Mouse (Mus musculus): ENCODE measurements around the gene Etv4. TPM values are rescaled to one million over a fixed set of nuclear protein-coding genes. Genes with fewer than 3 reads are reported as not detected.
A peak's percentile ranks its signal among the peaks of the same experiment; 100 is the strongest.

Gene Etv4
- 1.9 and 8.4 TPM in 2 replicates for polyA plus RNA-seq (2011; ENCODE audit: insufficient read depth, insufficient read length, low replicate concordance, missing spikeins)

- WGBS = under 1% methylated on average over 35 of the region's 35 CpGs
- no peak for TF ChIP-seq CTCF (IDR thresholded peaks at IDR 0.05; ENCODE audit: control insufficient read depth, insufficient read depth, low read length)
- TF ChIP-seq POLR2A (IDR thresholded peaks at IDR 0.05; ENCODE audit: borderline replicate concordance, control insufficient read depth, low read depth, low read length) = no peak
- Histone ChIP-seq H3K4me3 (replicated peaks; ENCODE audit: control insufficient read depth, low read depth, low read length) (peak within 1 kb of the TSS; percentile 18), H3K27ac (ENCODE audit: control insufficient read depth, insufficient read depth, low read depth, low read length, poor library complexity) (no peak within 1 kb of the TSS), H3K4me1 (ENCODE audit: control insufficient read depth, insufficient read depth, low read length) (no peaks in the 10 kb centered on the region)
Observed at GRCm38 (mm10) chr11:101785143-101785851, at the start of gene Etv4. Etv4 (minus strand) TSS chr11:101785371.

DNA sequence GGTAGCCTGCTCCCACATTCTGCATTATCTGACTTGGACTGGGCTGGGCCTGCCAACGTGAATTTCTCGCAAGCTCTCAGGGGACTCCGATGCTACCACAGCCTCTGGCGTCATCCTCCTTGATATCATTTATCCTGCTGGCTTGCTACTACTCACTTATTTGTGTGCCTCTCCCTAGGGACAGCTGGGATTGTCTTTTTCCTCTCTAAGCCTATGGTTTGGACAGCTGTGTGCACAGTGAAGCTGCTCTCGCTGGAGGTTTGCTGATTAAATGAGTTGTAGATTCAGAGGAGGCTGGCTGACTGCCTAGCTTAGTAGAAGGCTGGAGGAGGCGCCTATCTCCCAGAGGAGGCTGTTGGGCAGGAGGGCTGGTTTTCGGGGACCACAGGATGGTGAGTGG, 46.8 kb upstream of the Etv4 start:
- H3K4me1 ChIP-seq (ENCODE audit: control insufficient read depth, insufficient read depth, low read length) = no peaks in the 10 kb centered on the region
- 74% methylated on average over 7 of the region's 7 CpGs for WGBS
- TF ChIP-seq POLR2A (IDR thresholded peaks at IDR 0.05; ENCODE audit: borderline replicate concordance, control insufficient read depth, low read depth, low read length) (no peak), CTCF (IDR thresholded peaks at IDR 0.05; ENCODE audit: control insufficient read depth, insufficient read depth, low read length) (no peak)
- no peak overlapping the region for H3K4me3 ChIP-seq (replicated peaks; ENCODE audit: control insufficient read depth, low read depth, low read length)
- no peak overlapping the region for H3K27ac ChIP-seq (ENCODE audit: control insufficient read depth, insufficient read depth, low read depth, low read length, poor library complexity)

GRCm38 (mm10) chr11:101830616-101831015, 45.4 kb upstream of the Etv4 start:
- WGBS = 64% methylated on average over 8 of the region's 8 CpGs
- TF ChIP-seq CTCF (IDR thresholded peaks at IDR 0.05; ENCODE audit: control insufficient read depth, insufficient read depth, low read length) (no peak), POLR2A (IDR thresholded peaks at IDR 0.05; ENCODE audit: borderline replicate concordance, control insufficient read depth, low read depth, low read length) (no peak)
- Histone ChIP-seq H3K4me3 (replicated peaks; ENCODE audit: control insufficient read depth, low read depth, low read length) (no peak overlapping the region), H3K27ac (ENCODE audit: control insufficient read depth, insufficient read depth, low read depth, low read length, poor library complexity) (no peak overlapping the region), H3K4me1 (ENCODE audit: control insufficient read depth, insufficient read depth, low read length) (no peaks in the 10 kb centered on the region)

DNA sequence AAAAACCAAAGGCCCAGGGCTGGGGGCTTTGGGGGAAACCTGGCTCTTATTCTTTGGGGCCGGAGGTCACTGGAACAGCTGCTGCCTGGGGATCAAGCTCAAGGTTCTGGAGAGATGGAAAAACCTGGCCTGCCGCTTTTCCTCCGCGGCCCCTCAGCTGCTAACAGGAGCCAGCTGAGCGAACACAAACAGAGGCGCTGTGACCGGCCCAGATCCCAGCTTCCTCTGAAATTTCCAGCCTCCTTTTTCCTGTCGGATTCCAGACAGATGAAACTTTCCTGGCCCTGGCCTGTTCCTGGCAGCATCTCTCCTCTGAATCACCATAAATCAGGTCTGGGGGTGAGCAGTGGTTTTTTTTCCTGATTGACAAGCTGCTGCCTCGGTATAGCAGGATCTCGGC, 44.9 kb upstream of the Etv4 start:
- no peak overlapping the region for H3K4me3 ChIP-seq (replicated peaks; ENCODE audit: control insufficient read depth, low read depth, low read length)
- 70% methylated on average over 10 of the region's 10 CpGs for WGBS
- no peaks in the 10 kb centered on the region for H3K4me1 ChIP-seq (ENCODE audit: control insufficient read depth, insufficient read depth, low read length)
- TF ChIP-seq POLR2A (IDR thresholded peaks at IDR 0.05; ENCODE audit: borderline replicate concordance, control insufficient read depth, low read depth, low read length) (no peak), CTCF (IDR thresholded peaks at IDR 0.05; ENCODE audit: control insufficient read depth, insufficient read depth, low read length) (no peak)
- H3K27ac ChIP-seq (ENCODE audit: control insufficient read depth, insufficient read depth, low read depth, low read length, poor library complexity) = no peak overlapping the region

- TF ChIP-seq POLR2A (IDR thresholded peaks at IDR 0.05; ENCODE audit: borderline replicate concordance, control insufficient read depth, low read depth, low read length) = no peak
- no peak for TF ChIP-seq CTCF (IDR thresholded peaks at IDR 0.05; ENCODE audit: control insufficient read depth, insufficient read depth, low read length)
- WGBS = 79% methylated on average over 4 of the region's 4 CpGs
- Histone ChIP-seq H3K4me1 (ENCODE audit: control insufficient read depth, insufficient read depth, low read length) (no peaks in the 10 kb centered on the region), H3K4me3 (replicated peaks; ENCODE audit: control insufficient read depth, low read depth, low read length) (no peak overlapping the region), H3K27ac (ENCODE audit: control insufficient read depth, insufficient read depth, low read depth, low read length, poor library complexity) (no peak overlapping the region)
Observed at GRCm38 (mm10) chr11:101828718-101829117, 43.5 kb upstream of the Etv4 start.

DNA sequence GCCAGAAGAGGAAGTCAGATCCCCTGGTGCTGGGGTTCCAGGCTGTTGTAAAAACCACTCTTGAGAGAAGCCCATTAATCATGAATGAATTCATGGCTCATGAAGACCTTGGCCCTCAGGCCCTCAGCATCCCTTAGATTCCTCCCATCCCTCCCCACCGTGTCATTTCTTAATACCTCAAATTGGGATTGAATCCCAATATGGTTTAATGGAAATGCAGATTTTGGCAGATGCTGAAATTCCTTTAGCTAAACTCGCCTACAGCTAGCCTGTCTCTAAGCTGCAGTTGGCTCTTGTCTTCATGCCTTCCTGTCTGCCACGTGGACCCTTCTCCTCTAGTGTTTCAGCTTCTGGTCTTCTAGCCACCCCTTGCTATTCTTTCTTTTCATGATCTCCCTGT, 38.0 kb upstream of the Etv4 start:
- Histone ChIP-seq H3K4me3 (replicated peaks; ENCODE audit: control insufficient read depth, low read depth, low read length) (no peak overlapping the region), H3K4me1 (ENCODE audit: control insufficient read depth, insufficient read depth, low read length) (no peaks in the 10 kb centered on the region), H3K27ac (ENCODE audit: control insufficient read depth, insufficient read depth, low read depth, low read length, poor library complexity) (no peak overlapping the region)
- WGBS = 40% methylated on average over 3 of the region's 3 CpGs
- TF ChIP-seq POLR2A (IDR thresholded peaks at IDR 0.05; ENCODE audit: borderline replicate concordance, control insufficient read depth, low read depth, low read length) (no peak), CTCF (IDR thresholded peaks at IDR 0.05; ENCODE audit: control insufficient read depth, insufficient read depth, low read length) (no peak)

DNA sequence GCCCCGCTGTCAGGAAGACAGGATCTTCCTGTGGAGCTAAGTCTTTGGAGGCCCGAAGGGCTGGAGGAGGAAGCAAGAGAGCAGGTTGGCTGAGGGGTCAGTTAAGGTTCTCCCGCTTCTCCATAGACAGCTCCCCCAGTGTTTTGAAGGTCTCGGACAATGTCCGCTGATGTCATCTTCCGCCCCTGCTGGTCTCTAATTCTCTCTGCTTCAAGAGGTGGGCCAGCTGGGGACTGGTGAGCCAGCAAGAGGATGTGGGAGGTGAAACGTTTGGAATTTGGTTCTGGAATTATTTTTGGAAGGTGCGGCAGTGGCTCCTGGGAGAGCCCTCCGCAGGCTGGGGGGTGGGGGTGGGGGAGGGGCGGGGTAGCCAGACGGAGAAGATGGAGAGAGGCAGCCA, 35.7 kb upstream of the Etv4 start:
- H3K4me1 ChIP-seq (ENCODE audit: control insufficient read depth, insufficient read depth, low read length) = no peaks in the 10 kb centered on the region
- no peak for TF ChIP-seq CTCF (IDR thresholded peaks at IDR 0.05; ENCODE audit: control insufficient read depth, insufficient read depth, low read length)
- TF ChIP-seq POLR2A (IDR thresholded peaks at IDR 0.05; ENCODE audit: borderline replicate concordance, control insufficient read depth, low read depth, low read length) = no peak

DNA sequence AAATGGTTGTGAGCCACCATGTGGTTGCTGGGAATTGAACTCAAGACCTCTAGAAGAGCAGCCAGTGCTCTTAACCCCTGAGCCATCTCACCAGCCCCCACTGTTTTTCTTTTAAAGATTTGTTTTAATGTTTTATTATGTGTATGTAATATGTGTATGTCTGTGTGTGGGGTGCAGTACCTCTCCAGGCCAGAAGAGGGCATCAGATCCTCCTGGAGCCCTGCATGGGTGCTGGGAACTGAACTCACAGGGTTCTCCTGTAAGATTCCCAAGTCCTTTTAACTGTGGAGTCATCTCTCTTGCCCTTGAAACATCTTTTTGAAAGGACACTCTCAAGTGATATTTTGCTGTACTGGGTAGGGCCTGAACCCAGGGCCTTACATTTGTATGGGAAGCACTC, 34.7 kb upstream of the Etv4 start:
- H3K27ac ChIP-seq (ENCODE audit: control insufficient read depth, insufficient read depth, low read depth, low read length, poor library complexity) = no peak overlapping the region
- TF ChIP-seq CTCF (IDR thresholded peaks at IDR 0.05; ENCODE audit: control insufficient read depth, insufficient read depth, low read length) = no peak
- no peak for TF ChIP-seq POLR2A (IDR thresholded peaks at IDR 0.05; ENCODE audit: borderline replicate concordance, control insufficient read depth, low read depth, low read length)
- H3K4me1 ChIP-seq (ENCODE audit: control insufficient read depth, insufficient read depth, low read length) = no peaks in the 10 kb centered on the region
- no peak overlapping the region for H3K4me3 ChIP-seq (replicated peaks; ENCODE audit: control insufficient read depth, low read depth, low read length)

More for the DNA sequence above, 35.7 kb upstream of the Etv4 start:
- 57% methylated on average over 11 of the region's 11 CpGs for WGBS
- no peak overlapping the region for H3K27ac ChIP-seq (ENCODE audit: control insufficient read depth, insufficient read depth, low read depth, low read length, poor library complexity)
- no peak overlapping the region for H3K4me3 ChIP-seq (replicated peaks; ENCODE audit: control insufficient read depth, low read depth, low read length)

Measured in bone marrow, adult 2 months (tissue).